ENCODE assay signal across 23 mouse cellular contexts in genomic region chr6:145352705-145353104, GRCm38 (mm10).
"Had no signal": no experiment of that assay in that cellular context is flagged by ENCODE, and none has a peak within 500 bp of the region (broad histone marks: within the 10 kb centered on the region; RNA-seq: fewer than 3 reads in every experiment).

No protein-coding gene starts in this region.

- H3K9me3 ChIP-seq: heart, embryonic 10.5 days; intestine, embryonic 15.5 days had no signal

- H3K36me3 ChIP-seq: heart, embryonic 10.5 days; heart, embryonic 12.5 days; hindbrain, embryonic 10.5 days; hindbrain, embryonic 12.5 days; intestine, embryonic 15.5 days; limb, embryonic 10.5 days; limb, embryonic 12.5 days had no signal

- H3K4me1 ChIP-seq: heart, embryonic 12.5 days; limb, embryonic 12.5 days had no signal

- H3K9ac ChIP-seq: heart, embryonic 12.5 days; hindbrain, embryonic 12.5 days; hindbrain, embryonic 14.5 days; intestine, embryonic 15.5 days; limb, embryonic 12.5 days had no signal

- ATAC-seq: hindbrain, embryonic 16.5 days; inflammation-experienced regulatory T-cells, adult 6 months had no signal

- DNase-seq: gastrocnemius, adult 2 months; gastrocnemius, postnatal 10 days; gastrocnemius, postnatal 25 days; heart, adult 18-20 months; heart, postnatal 10 days; heart, postnatal 4 days; kidney, adult 18-20 months; kidney, adult 8-10 months; kidney, postnatal 10 days; kidney, postnatal 25 days; kidney, postnatal 4 days had no signal

- H3K4me2 ChIP-seq: heart, embryonic 12.5 days; hindbrain, embryonic 12.5 days; hindbrain, embryonic 14.5 days; intestine, embryonic 15.5 days; limb, embryonic 12.5 days had no signal

- H3K27ac ChIP-seq: gastrocnemius, adult 2 months; heart, embryonic 10.5 days; hindbrain, embryonic 10.5 days; hindbrain, embryonic 12.5 days; hindbrain, embryonic 14.5 days; intestine, embryonic 15.5 days; layer of hippocampus, adult 2 months; left cerebral cortex, adult 2 months; limb, embryonic 10.5 days; limb, embryonic 12.5 days had no signal

- H3K4me3 ChIP-seq: gastrocnemius, adult 2 months; heart, embryonic 10.5 days; heart, embryonic 12.5 days; hindbrain, embryonic 10.5 days; hindbrain, embryonic 12.5 days; intestine, embryonic 15.5 days; layer of hippocampus, adult 2 months; left cerebral cortex, adult 2 months; limb, embryonic 10.5 days; limb, embryonic 12.5 days had no signal

- H3K27me3 ChIP-seq: heart, embryonic 12.5 days; hindbrain, embryonic 12.5 days; intestine, embryonic 15.5 days; limb, embryonic 12.5 days had no signal
